Mouse (Mus musculus) kidney, postnatal 0 days (tissue): ENCODE measurements around the gene D430041D05Rik. TPM values are rescaled to one million over a fixed set of nuclear protein-coding genes. Genes with fewer than 3 reads are reported as not detected.

Source experiments
- ATAC-seq: fragments of 200-750 bp; cut with Nextera tagmentation; replicated peaks from 2 replicates; pipeline ENCODE4 v1.8.0; 2017; ENCODE audit warnings: low read depth, moderate number of reproducible peaks, moderate TSS enrichment, moderate library complexity; ENCODE audit not compliant: low FRiP score
- DNase-seq: peaks from one replicate; pipeline ENCODE4 v3.0.0-alpha.2; 2016; ENCODE audit warnings: low spot score
- H3K27ac ChIP-seq: fragments of 300-500 bp; sonication (generic); 2 replicates; pipeline ENCODE4 v1.5.1; 2014; ENCODE audit warnings: mild to moderate bottlenecking
- H3K27me3 ChIP-seq: fragments of 300-500 bp; sonication (generic); 2 replicates; pipeline ENCODE4 v1.6.1; 2014; ENCODE audit warnings: low read length, mixed read lengths; ENCODE audit not compliant: insufficient read depth
- H3K36me3 ChIP-seq: fragments of 300-500 bp; sonication (generic); 2 replicates; pipeline ENCODE4 v1.6.1; 2014; ENCODE audit warnings: low read length, mixed read lengths; ENCODE audit not compliant: insufficient read depth
- H3K4me1 ChIP-seq: fragments of 300-500 bp; sonication (generic); replicated peaks from 2 replicates; pipeline ENCODE4 v1.6.1; 2014; ENCODE audit warnings: antibody characterized with exemption, low read length, mixed read lengths; ENCODE audit not compliant: insufficient read depth
- H3K4me2 ChIP-seq: fragments of 300-500 bp; sonication (generic); 2 replicates; pipeline ENCODE4 v1.6.1; 2014; ENCODE audit warnings: mild to moderate bottlenecking, low read length, moderate library complexity, mixed read lengths
- H3K4me3 ChIP-seq: fragments of 300-500 bp; sonication (generic); replicated peaks from 2 replicates; pipeline ENCODE4 v1.5.1; 2014; ENCODE audit warnings: low read depth, low read length
- H3K9ac ChIP-seq: fragments of 300-500 bp; sonication (generic); 2 replicates; pipeline ENCODE4 v1.6.1; 2014; ENCODE audit warnings: low read depth, low read length
- H3K9me3 ChIP-seq: fragments of 300-500 bp; sonication (generic); replicated peaks from 2 replicates; pipeline ENCODE4 v1.6.1; 2016; ENCODE audit warnings: low read length, inconsistent platforms, mixed read lengths
- CTCF ChIP-seq: IDR thresholded peaks from 2 replicates; pipeline ENCODE4 v1.5.1; 2016; ENCODE audit warnings: antibody characterized with exemption, low read depth, mild to moderate bottlenecking, moderate library complexity
- WGBS: fragments of 180-500 bp; shearing (Covaris S2); extraction: QIAGEN DNeasy Blood & Tissue Kit; methylation state at CpG from one replicate; pipeline ENCODE4 v1.1.7; 2014; 5-methylcytosine and 5-hydroxymethylcytosine counted together
- polyA plus RNA-seq: library from polyadenylated mRNA; unstranded; fragments of >200 nt; fragmentation: Nextera tagmentation; extraction: Ambion mirVana; gene quantifications from 2 replicates; pipeline ENCODE4 v1.2.1, GENCODE M21; 2015

D430041D05Rik gene
- polyA plus RNA-seq, 1 experiment from 2014 or later = 0.22 TPM

GRCm38 (mm10) chr2:104254944-104255343 lies 155.9 kb downstream of the D430041D05Rik start:
- DNase-seq = no peak
- 92% methylated on average over 9 of the region's 9 CpGs for WGBS
- H3K27ac ChIP-seq = no peak overlapping the region

GRCm38 (mm10) chr2:104253341-104253740 lies 157.5 kb downstream of the D430041D05Rik start:
- H3K36me3 ChIP-seq = no peaks in the 10 kb centered on the region
- H3K27me3 ChIP-seq = no peaks in the 10 kb centered on the region
- no peak overlapping the region for H3K9ac ChIP-seq
- ATAC-seq (no peak), DNase-seq (no peak)
- H3K27ac ChIP-seq = no peak overlapping the region
- no peak overlapping the region for H3K4me2 ChIP-seq
- TF ChIP-seq CTCF = no peak
- H3K4me3 ChIP-seq = no peak overlapping the region
- no peaks in the 10 kb centered on the region for H3K4me1 ChIP-seq
- WGBS = 93% methylated on average over 4 of the region's 4 CpGs
- H3K9me3 ChIP-seq = no peaks in the 10 kb centered on the region

More at GRCm38 (mm10) chr2:104254944-104255343, 155.9 kb downstream of the D430041D05Rik start:
- H3K9me3 ChIP-seq = no peaks in the 10 kb centered on the region
- H3K36me3 ChIP-seq = no peaks in the 10 kb centered on the region
- no peak overlapping the region for H3K4me3 ChIP-seq
- no peak for ATAC-seq
- H3K4me1 ChIP-seq = no peaks in the 10 kb centered on the region
- no peak for TF ChIP-seq CTCF
- H3K9ac ChIP-seq = no peak overlapping the region
- H3K4me2 ChIP-seq = no peak overlapping the region
- H3K27me3 ChIP-seq = no peaks in the 10 kb centered on the region

- H3K4me3 ChIP-seq = no peak overlapping the region
- ATAC-seq (no peak), DNase-seq (no peak)
- no peaks in the 10 kb centered on the region for H3K4me1 ChIP-seq
- H3K27ac ChIP-seq = no peak overlapping the region
- no peak overlapping the region for H3K9ac ChIP-seq
- WGBS = 62% methylated on average over 4 of the region's 4 CpGs
- no peaks in the 10 kb centered on the region for H3K36me3 ChIP-seq
- H3K4me2 ChIP-seq = no peak overlapping the region
- no peak for TF ChIP-seq CTCF
- H3K9me3 ChIP-seq = no peaks in the 10 kb centered on the region
- no peaks in the 10 kb centered on the region for H3K27me3 ChIP-seq
These were observed 159.2 kb downstream of the D430041D05Rik start for GRCm38 (mm10) chr2:104251647-104252046.

DNA sequence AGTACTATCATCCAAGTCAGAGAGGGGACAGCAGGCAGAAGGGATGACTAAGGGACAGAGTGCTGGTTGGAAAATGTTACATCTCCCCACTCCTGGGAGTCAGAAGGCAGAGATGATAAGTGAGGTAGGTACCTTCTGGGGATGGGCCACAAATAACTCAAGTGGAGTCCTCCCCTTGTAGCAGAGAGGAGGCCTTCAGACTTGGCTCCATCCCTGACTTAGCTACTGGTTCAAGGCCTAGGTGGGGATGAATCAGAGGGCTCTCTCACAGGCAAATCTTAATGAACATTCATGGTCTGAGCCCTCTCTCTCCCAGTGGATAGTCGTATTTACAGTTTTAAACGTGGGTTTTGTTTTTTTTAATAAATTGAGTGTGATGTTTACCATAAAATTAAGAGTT lies 161.0 kb downstream of the D430041D05Rik start:
- H3K9ac ChIP-seq = no peak overlapping the region
- no peak overlapping the region for H3K4me3 ChIP-seq
- H3K9me3 ChIP-seq = no peaks in the 10 kb centered on the region
- TF ChIP-seq CTCF = no peak
- no peaks in the 10 kb centered on the region for H3K36me3 ChIP-seq
- no peak overlapping the region for H3K4me2 ChIP-seq
- WGBS = 63% methylated on average over 2 of the region's 2 CpGs
- DNase-seq = no peak
- no peak for ATAC-seq
- no peak overlapping the region for H3K27ac ChIP-seq
- H3K4me1 ChIP-seq = no peaks in the 10 kb centered on the region
- no peaks in the 10 kb centered on the region for H3K27me3 ChIP-seq

DNA sequence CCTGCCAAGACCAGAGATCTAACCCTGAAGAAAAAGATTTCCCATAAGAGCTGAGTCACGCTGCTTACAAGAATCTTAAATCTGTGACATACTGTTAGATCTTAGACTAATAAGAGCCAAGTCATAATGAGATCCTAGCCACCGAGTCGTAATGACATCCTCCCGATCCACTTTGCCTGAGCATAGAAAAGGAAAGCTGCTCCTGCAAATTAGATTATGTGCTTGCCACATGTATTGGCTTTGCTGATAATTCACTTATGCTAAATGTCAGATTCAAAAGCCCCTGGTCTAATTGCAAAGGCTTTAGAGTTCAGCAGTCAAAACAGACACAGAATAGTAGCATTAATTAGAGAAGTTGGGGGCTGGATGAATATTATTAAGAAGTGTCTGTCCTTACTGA lies 164.0 kb downstream of the D430041D05Rik start:
- WGBS = 88% methylated on average over 4 of the region's 4 CpGs
- no peak overlapping the region for H3K4me2 ChIP-seq
- H3K9me3 ChIP-seq = no peaks in the 10 kb centered on the region
- no peak overlapping the region for H3K4me3 ChIP-seq
- no peak for ATAC-seq
- H3K36me3 ChIP-seq = no peaks in the 10 kb centered on the region
- H3K4me1 ChIP-seq = no peaks in the 10 kb centered on the region
- no peak overlapping the region for H3K9ac ChIP-seq
- no peak overlapping the region for H3K27ac ChIP-seq
- no peaks in the 10 kb centered on the region for H3K27me3 ChIP-seq
- TF ChIP-seq CTCF = no peak
- no peak for DNase-seq

GRCm38 (mm10) chr2:104242055-104242454 lies 168.8 kb downstream of the D430041D05Rik start:
- no peak for ATAC-seq
- no peak for TF ChIP-seq CTCF
- Histone ChIP-seq H3K27me3 (no peaks in the 10 kb centered on the region), H3K9me3 (no peaks in the 10 kb centered on the region), H3K9ac (no peak overlapping the region), H3K27ac (no peak overlapping the region), H3K36me3 (no peaks in the 10 kb centered on the region), H3K4me2 (no peak overlapping the region), H3K4me3 (no peak overlapping the region), H3K4me1 (no peaks in the 10 kb centered on the region)
- no peak for DNase-seq
- WGBS = 91% methylated on average over 5 of the region's 5 CpGs

DNA sequence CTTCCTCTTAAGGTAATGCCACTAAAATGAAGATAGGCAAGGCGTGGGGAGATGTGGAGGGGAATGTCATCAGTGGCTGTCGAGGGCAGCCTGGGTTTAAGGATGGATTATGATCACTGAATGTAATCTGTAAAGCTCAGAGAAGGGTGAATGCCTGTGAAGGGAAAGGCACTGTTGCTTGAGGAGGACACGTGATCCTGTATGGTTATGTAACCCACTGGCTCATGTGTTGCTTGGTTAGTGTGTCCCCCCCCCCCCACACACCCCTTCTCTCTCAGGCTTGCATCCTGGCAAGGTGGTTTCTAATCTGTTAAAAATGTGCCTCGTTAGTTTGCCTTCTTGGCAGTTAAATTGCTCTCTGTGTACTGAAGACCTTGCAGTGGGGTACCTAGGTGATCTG lies 173.7 kb downstream of the D430041D05Rik start:
- H3K36me3 ChIP-seq = no peaks in the 10 kb centered on the region
- no peak overlapping the region for H3K4me2 ChIP-seq
- ATAC-seq = no peak
- no peaks in the 10 kb centered on the region for H3K27me3 ChIP-seq
- no peak overlapping the region for H3K27ac ChIP-seq
- no peak overlapping the region for H3K9ac ChIP-seq
- no peak for DNase-seq
- no peaks in the 10 kb centered on the region for H3K9me3 ChIP-seq
- H3K4me3 ChIP-seq = no peak overlapping the region
- no peak for TF ChIP-seq CTCF
- no peaks in the 10 kb centered on the region for H3K4me1 ChIP-seq
- 73% methylated on average over 4 of the region's 4 CpGs for WGBS
